ENCODE assay signal across 11 mouse cellular contexts in the genomic region with DNA sequence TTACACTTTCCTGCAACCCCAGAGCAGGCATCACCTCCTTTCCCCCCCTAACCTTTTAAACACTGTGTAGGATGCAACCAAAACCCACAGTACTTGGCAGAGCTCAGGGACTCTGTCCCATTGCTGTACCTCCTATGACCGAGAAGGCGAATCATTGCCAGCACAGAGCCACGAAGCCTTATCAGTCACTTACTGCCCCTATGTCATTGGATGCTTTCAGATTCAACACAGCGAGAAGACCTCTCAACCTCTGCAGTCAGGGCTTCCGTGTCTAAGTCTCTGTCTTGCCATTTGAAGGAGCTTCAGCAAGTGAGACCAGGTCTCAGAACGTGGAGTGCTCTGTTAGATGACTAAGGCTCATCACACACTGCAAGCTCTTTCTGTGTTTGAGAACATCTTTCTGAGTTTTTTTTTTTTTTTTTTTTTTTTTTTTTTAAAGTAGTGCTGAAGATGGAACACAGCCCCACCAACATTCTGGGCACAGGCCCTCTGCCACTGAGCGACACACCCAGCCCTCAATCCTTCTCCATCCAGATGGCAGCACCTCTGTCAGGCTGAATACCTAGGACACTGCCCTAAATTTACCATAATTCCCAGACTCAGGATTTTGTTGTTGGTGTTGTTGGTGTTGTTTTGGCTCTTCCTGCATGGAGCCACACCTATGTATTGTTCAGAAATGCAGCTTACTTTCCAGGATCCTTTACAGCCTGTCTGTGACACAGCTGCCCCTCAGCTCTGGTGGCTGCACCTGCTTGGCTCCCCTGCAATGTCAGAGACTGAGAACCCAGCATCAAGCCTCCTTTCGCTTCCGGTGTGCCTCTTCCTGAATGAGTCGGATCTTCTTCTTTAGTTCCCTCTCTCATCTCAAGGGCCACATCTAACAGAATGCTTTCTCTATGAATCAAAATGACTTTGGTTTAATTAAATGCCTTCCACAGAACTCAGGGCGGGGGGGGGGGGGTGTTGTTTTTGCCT. TPM values are rescaled to one million over a fixed set of nuclear protein-coding genes. Genes with fewer than 3 reads are reported as not detected.
DNase-seq lines count a peak whose midpoint lies in the region; ATAC-seq lines count a peak whose summit lies in the region.
"Had no signal": no experiment of that assay in that cellular context is flagged by ENCODE, and none has a peak within 500 bp of the region (broad histone marks: within the 10 kb centered on the region; RNA-seq: fewer than 3 reads in every experiment).

No protein-coding gene starts in this region.

- no peak overlapping the region for H3K9ac ChIP-seq in midbrain, embryonic 11.5 days (ENCODE audit: low read length)
- no peak overlapping the region for H3K9ac ChIP-seq in midbrain, embryonic 15.5 days
- H3K9ac ChIP-seq: heart, embryonic 13.5 days had no signal

- H3K4me1 ChIP-seq in midbrain, embryonic 11.5 days (ENCODE audit: control insufficient read depth, insufficient read depth, low read length) = peaks cover 8% of the 10 kb centered on the region
- peaks cover 10% of the 10 kb centered on the region; the same call in 1 of the 2 replicates for H3K4me1 ChIP-seq in midbrain, embryonic 15.5 days
- H3K4me1 ChIP-seq in forebrain, embryonic 10.5 days = peaks cover 20% of the 10 kb centered on the region

- H3K4me2 ChIP-seq in midbrain, embryonic 11.5 days = no peak overlapping the region
- H3K4me2 ChIP-seq in midbrain, embryonic 15.5 days = no peak overlapping the region
- H3K4me2 ChIP-seq: heart, embryonic 13.5 days had no signal

- H3K9me3 ChIP-seq in midbrain, embryonic 11.5 days (ENCODE audit: control insufficient read depth, low read length) = no peaks in the 10 kb centered on the region
- H3K9me3 ChIP-seq in midbrain, embryonic 15.5 days = no peaks in the 10 kb centered on the region
- no peaks in the 10 kb centered on the region for H3K9me3 ChIP-seq in forebrain, embryonic 10.5 days
- H3K9me3 ChIP-seq: heart, embryonic 13.5 days had no signal

- H3K27me3 ChIP-seq in midbrain, embryonic 11.5 days (ENCODE audit: control insufficient read depth, insufficient read depth, low read length) = no peaks in the 10 kb centered on the region
- H3K27me3 ChIP-seq in midbrain, embryonic 15.5 days (replicated peaks) = no peaks in the 10 kb centered on the region
- peaks cover 52% of the 10 kb centered on the region for H3K27me3 ChIP-seq in forebrain, embryonic 10.5 days (ENCODE audit: poor library complexity, severe bottlenecking)
- H3K27me3 ChIP-seq: heart, embryonic 13.5 days had no signal

- no peak overlapping the region for H3K4me3 ChIP-seq in midbrain, embryonic 11.5 days (ENCODE audit: low read depth, low read length)
- no peak overlapping the region for H3K4me3 ChIP-seq in midbrain, embryonic 15.5 days
- no peak overlapping the region for H3K4me3 ChIP-seq in forebrain, embryonic 10.5 days
- H3K4me3 ChIP-seq: heart, embryonic 13.5 days had no signal

- H3K27ac ChIP-seq in midbrain, embryonic 11.5 days (ENCODE audit: low read depth, low read length) = no peak overlapping the region
- H3K27ac ChIP-seq in midbrain, embryonic 15.5 days = no peak overlapping the region
- H3K27ac ChIP-seq in forebrain, embryonic 10.5 days = no peak overlapping the region
- H3K27ac ChIP-seq: heart, embryonic 13.5 days had no signal

- ATAC-seq in midbrain, embryonic 11.5 days (ENCODE audit: low FRiP score) = no peak
- no peak for ATAC-seq in midbrain, embryonic 15.5 days (replicated peaks)
- ATAC-seq in granulocyte monocyte progenitor cell, adult 5-6 weeks (replicated peaks; ENCODE audit: poor library complexity, severe bottlenecking) = peak; percentile 69
- ATAC-seq: forebrain, embryonic 16.5 days had no signal

- H3K36me3 ChIP-seq in midbrain, embryonic 11.5 days (ENCODE audit: control insufficient read depth, insufficient read depth, low read length) = no peaks in the 10 kb centered on the region
- H3K36me3 ChIP-seq in midbrain, embryonic 15.5 days (replicated peaks) = no peaks in the 10 kb centered on the region
- no peaks in the 10 kb centered on the region for H3K36me3 ChIP-seq in forebrain, embryonic 10.5 days (replicated peaks)
- H3K36me3 ChIP-seq: heart, embryonic 13.5 days had no signal

- peak; percentile 82 for DNase-seq in midbrain, embryonic 11.5 days (ENCODE audit: low spot score, missing footprints)
- DNase-seq in naive thymus-derived CD4-positive, alpha-beta T cell, adult 2 months (ENCODE audit: low read depth) = peak; percentile 75
- DNase-seq in forebrain, embryonic 10.5 days (ENCODE audit: extremely low spot score, low spot score) = no peak
- DNase-seq in urinary bladder, adult 2 months (ENCODE audit: low spot score) = no peak
- no peak for DNase-seq in yolk sac, embryonic 10.5 days (ENCODE audit: low spot score)
- no peak for DNase-seq in embryo, embryonic 9.5 days (ENCODE audit: extremely low spot score)
- DNase-seq: left cerebral cortex, postnatal 4 days had no signal

- 55% methylated on average over 11 of the region's 11 CpGs for WGBS in midbrain, embryonic 11.5 days
- 50% methylated on average over 11 of the region's 11 CpGs for WGBS in midbrain, embryonic 15.5 days
- 65% methylated on average over 11 of the region's 11 CpGs for WGBS in forebrain, embryonic 10.5 days

RNA-seq across cellular contexts. Expression of gene Rreb1, which starts 23.2 kb away (rescaled TPM):
- 3.4 and 5.5 TPM in 2 replicates for polyA plus RNA-seq in midbrain, embryonic 11.5 days (2014; fragmentation: Nextera tagmentation; extraction: Ambion mirVana)
- polyA plus RNA-seq in midbrain, embryonic 15.5 days (2015; fragmentation: Nextera tagmentation; extraction: Ambion mirVana) = 3.6 and 3.9 TPM in 2 replicates
- total RNA-seq in granulocyte monocyte progenitor cell, adult 5-6 weeks (2014; fragmentation: Nextera tagmentation) = 70.6 and 91.9 TPM in 2 replicates
- 25.2 and 30.9 TPM in 2 replicates for total RNA-seq in granulocyte monocyte progenitor cell, adult 5-6 weeks (2017)
- 5.5 and 6.6 TPM in 2 replicates for polyA plus RNA-seq in forebrain, embryonic 10.5 days (2016; fragmentation: Nextera tagmentation; extraction: Ambion mirVana)
- polyA plus RNA-seq in urinary bladder, adult 2 months (2012; rRNA removed) = 11.9 and 19.0 TPM in 2 replicates

Comparison
In these comparisons a context has a peak if more than half of its experiments do, and no peak if none do; other contexts are left out.
1. DNase-seq: peak in midbrain, embryonic 11.5 days (single experiment) and naive thymus-derived CD4-positive, alpha-beta T cell, adult 2 months (single experiment); none in forebrain, embryonic 10.5 days (single experiment), urinary bladder, adult 2 months (single experiment), yolk sac, embryonic 10.5 days (single experiment) and embryo, embryonic 9.5 days (single experiment).